9 mouse cellular contexts compared by ENCODE assay signal in genomic region chrX:51374670-51375069, GRCm38 (mm10).
A peak's percentile ranks its signal among the peaks of the same experiment; 100 is the strongest.
DNase-seq lines count a peak whose midpoint lies in the region; ATAC-seq and TF ChIP-seq lines count a peak whose summit lies in the region.
"Had no signal": no experiment of that assay in that cellular context is flagged by ENCODE, and none has a peak within 500 bp of the region (broad histone marks: within the 10 kb centered on the region; RNA-seq: fewer than 3 reads in every experiment).

No protein-coding gene starts in this region.

- no peak overlapping the region for H3K27ac ChIP-seq in gastrocnemius, adult 2 months
- H3K27ac ChIP-seq: stomach, embryonic 15.5 days had no signal

- no peak for ATAC-seq in activated CD4-positive, CD25-positive, alpha-beta regulatory T cell, adult 4 months

- DNase-seq in 416B (ENCODE audit: low read depth), result peak; percentile 73
- DNase-seq in MN1 (ENCODE audit: low spot score), result peak; percentile 12
- peak; percentile 80 to 86 for DNase-seq in cerebellum, postnatal 14 days
- peak; percentile 47 for DNase-seq in gastrocnemius, adult 2 months
- peak; percentile 56 to 84 for DNase-seq in kidney, postnatal 36 days
- DNase-seq in lung, adult 18-20 months, result peak; percentile 36 to 63
- DNase-seq in right cerebral cortex, postnatal 36 days (ENCODE audit: low spot score in 2 of 2), result peak; percentile 39 to 52

- intact Hi-C loops in gastrocnemius, adult 2 months (cut with DNase I), result loop anchor here (2.0 to 5.0 kb wide), 3 partner anchors 310 to 717 kb away; no protein-coding TSS in a partner anchor

- TF ChIP-seq CTCF in gastrocnemius, adult 2 months (IDR thresholded peaks at IDR 0.05), result peak; percentile 70

- no peak overlapping the region for H3K4me3 ChIP-seq in gastrocnemius, adult 2 months
- H3K4me3 ChIP-seq: stomach, embryonic 15.5 days had no signal

Comparison
In these comparisons a context has a peak if more than half of its experiments do, and no peak if none do; other contexts are left out.
1. DNase-seq: peak in every context shown above with its lines; median percentile 83 in cerebellum, postnatal 14 days; 73 in 416B; 70 in kidney, postnatal 36 days; 50 in lung, adult 18-20 months; 47 in gastrocnemius, adult 2 months; 46 in right cerebral cortex, postnatal 36 days; 12 in MN1.